Mouse (Mus musculus) midbrain, embryonic 15.5 days (tissue): Measurements from ENCODE around the gene AI413582. TPM values are rescaled to one million over a fixed set of nuclear protein-coding genes. Genes with fewer than 3 reads are reported as not detected.

Experiments
- ATAC-seq: fragments of 200-750 bp; cut with Nextera tagmentation; replicated peaks from 2 replicates; pipeline ENCODE4 v1.8.0; 2017; ENCODE audit warnings: moderate TSS enrichment
- H3K27ac ChIP-seq: fragments of 300-500 bp; sonication (generic); 2 replicates; pipeline ENCODE4 v1.5.1; 2015; ENCODE audit warnings: mild to moderate bottlenecking, inconsistent platforms
- H3K27me3 ChIP-seq: fragments of 300-500 bp; sonication (generic); replicated peaks from 2 replicates; pipeline ENCODE4 v1.6.1; 2015; ENCODE audit warnings: inconsistent platforms
- H3K36me3 ChIP-seq: fragments of 300-500 bp; sonication (generic); replicated peaks from 2 replicates; pipeline ENCODE4 v1.6.1; 2015; ENCODE audit warnings: inconsistent platforms
- H3K4me1 ChIP-seq: fragments of 300-500 bp; sonication (generic); 2 replicates; pipeline ENCODE4 v1.6.1; 2015; ENCODE audit warnings: inconsistent platforms
- H3K4me2 ChIP-seq: fragments of 300-500 bp; sonication (generic); 2 replicates; pipeline ENCODE4 v1.6.1; 2015; ENCODE audit warnings: inconsistent platforms, mild to moderate bottlenecking, moderate library complexity
- H3K4me3 ChIP-seq: fragments of 300-500 bp; sonication (generic); 2 replicates; pipeline ENCODE4 v1.5.1; 2015; ENCODE audit warnings: mild to moderate bottlenecking, inconsistent platforms
- H3K9ac ChIP-seq: fragments of 300-500 bp; sonication (generic); 2 replicates; pipeline ENCODE4 v1.6.1; 2015; ENCODE audit warnings: mild to moderate bottlenecking, inconsistent platforms
- H3K9me3 ChIP-seq: fragments of 300-500 bp; sonication (generic); 2 replicates; pipeline ENCODE4 v1.6.1; 2016; ENCODE audit warnings: inconsistent platforms
- WGBS: fragments of 180-500 bp; shearing (Covaris S2); methylation state at CpG from one replicate; pipeline ENCODE4 v1.1.7; 2015; ENCODE audit warnings: mixed read lengths; 5-methylcytosine and 5-hydroxymethylcytosine counted together
- polyA plus RNA-seq: library from polyadenylated mRNA; unstranded; fragments of >200 nt; fragmentation: Nextera tagmentation; extraction: Ambion mirVana; gene quantifications from 2 replicates; pipeline ENCODE4 v1.2.1, GENCODE M21; 2015

The AI413582 gene
- polyA plus RNA-seq, 1 experiment from 2014 or later: 57.0 TPM

- Histone ChIP-seq H3K4me2 (no peak overlapping the region), H3K27me3 (peaks cover 13% of the 10 kb centered on the region; the same call in 1 of the 2 replicates), H3K4me1 (peaks cover 24% of the 10 kb centered on the region), H3K9ac (no peak overlapping the region), H3K36me3 (no peaks in the 10 kb centered on the region), H3K9me3 (no peaks in the 10 kb centered on the region), H3K27ac (no peak overlapping the region), H3K4me3 (no peak overlapping the region)
- 44% methylated on average over 7 of the region's 7 CpGs for WGBS
- no peak for ATAC-seq
Observed at GRCm38 (mm10) chr17:27523121-27523520, 42.4 kb downstream of the AI413582 start.

DNA sequence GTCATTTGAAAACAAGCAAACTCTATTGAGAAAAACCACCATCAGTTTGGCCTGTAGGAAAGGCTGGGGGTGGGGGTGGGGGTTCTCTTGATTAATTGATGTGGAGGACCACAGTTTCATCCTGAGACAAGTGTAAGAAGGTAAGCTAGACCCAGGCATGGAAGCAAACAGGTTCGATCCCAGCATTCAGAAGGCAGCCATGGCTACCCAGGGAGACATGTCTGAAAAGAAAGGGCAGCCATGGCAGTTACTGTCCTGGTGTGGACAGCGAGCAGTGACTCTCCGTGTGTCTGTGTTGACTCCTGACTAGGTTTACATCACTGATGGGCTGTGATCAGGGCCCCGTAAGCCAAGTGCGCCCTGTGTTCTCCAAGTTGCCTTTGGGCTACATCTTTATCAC is 44.3 kb downstream of the AI413582 start, which contains the start of gene Grm4:
Gene Grm4 (minus strand): TSS at position 101 of the 400 bp plus-strand sequence.
- ATAC-seq: no peak
- H3K9me3 ChIP-seq: no peaks in the 10 kb centered on the region
- no peaks in the 10 kb centered on the region for H3K36me3 ChIP-seq
- no peak within 1 kb of the TSS for H3K27ac ChIP-seq
- H3K4me3 ChIP-seq: peak within 1 kb of the TSS; percentile 16; the same call in 1 of the 2 replicates
- no peak within 1 kb of the TSS; the same call in 1 of the 2 replicates for H3K9ac ChIP-seq
- H3K27me3 ChIP-seq: peaks cover 13% of the 10 kb centered on the region; the same call in 1 of the 2 replicates
- H3K4me1 ChIP-seq: peaks cover 31% of the 10 kb centered on the region
- peak within 1 kb of the TSS; percentile 50 for H3K4me2 ChIP-seq
- WGBS: 79% methylated on average over 5 of the region's 5 CpGs

- H3K4me2 ChIP-seq: peak overlapping the region; percentile 50
- no peaks in the 10 kb centered on the region for H3K36me3 ChIP-seq
- ATAC-seq: peak; percentile 43
- peaks cover 31% of the 10 kb centered on the region for H3K4me1 ChIP-seq
- no peaks in the 10 kb centered on the region for H3K9me3 ChIP-seq
- H3K27ac ChIP-seq: no peak overlapping the region
- WGBS: under 1% methylated on average over 27 of the region's 27 CpGs
- peaks cover 14% of the 10 kb centered on the region; the same call in 1 of the 2 replicates for H3K27me3 ChIP-seq
- H3K4me3 ChIP-seq: peak overlapping the region; percentile 16; the same call in 1 of the 2 replicates
- no peak overlapping the region; the same call in 1 of the 2 replicates for H3K9ac ChIP-seq
Observed at GRCm38 (mm10) chr17:27520557-27520956, 45.0 kb downstream of the AI413582 start.

- H3K27ac ChIP-seq: peak overlapping the region; percentile 72
- H3K4me2 ChIP-seq: peak overlapping the region; percentile 4; the same call in 1 of the 2 replicates
- no peak; the same call in 1 of the 2 replicates for ATAC-seq
- H3K36me3 ChIP-seq: no peaks in the 10 kb centered on the region
- H3K4me1 ChIP-seq: peaks cover 35% of the 10 kb centered on the region
- no peak overlapping the region for H3K4me3 ChIP-seq
- H3K9me3 ChIP-seq: no peaks in the 10 kb centered on the region
- no peak overlapping the region; the same call in 1 of the 2 replicates for H3K9ac ChIP-seq
- WGBS: 17% methylated on average over 15 of the region's 15 CpGs
- peaks cover 28% of the 10 kb centered on the region for H3K27me3 ChIP-seq
Observed at GRCm38 (mm10) chr17:27518700-27519595, 46.6 kb downstream of the AI413582 start.

GRCm38 (mm10) chr17:27518296-27518695 is 47.3 kb downstream of the AI413582 start:
- peak overlapping the region; percentile 72 for H3K27ac ChIP-seq
- no peak overlapping the region for H3K9ac ChIP-seq
- no peaks in the 10 kb centered on the region for H3K9me3 ChIP-seq
- no peaks in the 10 kb centered on the region for H3K36me3 ChIP-seq
- WGBS: 9% methylated on average over 9 of the region's 9 CpGs
- no peak overlapping the region for H3K4me3 ChIP-seq
- peaks cover 30% of the 10 kb centered on the region for H3K27me3 ChIP-seq
- no peak; the same call in none of the 2 replicates for ATAC-seq
- peak overlapping the region; percentile 4; the same call in 1 of the 2 replicates for H3K4me2 ChIP-seq
- H3K4me1 ChIP-seq: peaks cover 40% of the 10 kb centered on the region

DNA sequence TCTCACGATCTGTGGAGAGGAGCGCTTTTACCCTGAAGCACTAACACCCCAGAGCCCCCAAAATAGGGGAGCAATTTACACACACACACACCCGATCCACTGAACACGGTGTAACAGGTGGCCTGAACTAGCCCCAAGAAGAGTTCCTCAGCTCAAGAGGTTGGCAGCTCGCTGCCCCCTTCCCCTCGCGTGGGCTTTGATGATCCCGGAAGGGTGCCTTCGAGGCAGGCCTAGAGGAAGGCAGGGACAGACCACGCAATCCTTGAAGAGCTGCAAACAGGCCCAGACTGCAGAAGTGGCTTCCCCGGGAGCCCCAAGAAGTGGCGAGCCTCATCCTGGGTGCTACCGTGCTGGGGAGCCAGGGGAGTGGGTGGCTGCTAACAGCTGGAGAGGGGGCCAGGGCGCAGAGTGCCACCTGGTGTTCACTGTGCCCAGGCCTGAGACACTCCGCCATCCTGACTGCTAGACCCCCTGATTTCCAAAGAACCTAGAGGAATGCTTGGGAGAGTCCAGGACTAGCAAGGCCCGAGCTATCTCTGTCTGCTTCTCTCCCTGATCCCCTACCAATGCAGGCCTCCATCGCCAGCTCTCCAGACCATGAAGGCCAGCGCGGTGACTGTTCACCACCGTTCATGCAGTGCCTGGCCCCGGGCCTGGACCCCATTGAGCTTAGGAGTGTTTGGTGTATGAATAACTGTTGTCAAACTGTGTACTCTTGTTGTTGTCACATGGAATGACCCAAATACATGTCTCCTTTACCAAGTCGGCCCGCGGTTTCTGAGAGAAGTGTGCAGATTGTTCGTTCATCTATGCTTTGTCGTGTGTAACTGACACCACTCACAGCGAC is 51.4 kb downstream of the AI413582 start:
- H3K4me3 ChIP-seq: peak overlapping the region; percentile 58
- H3K27ac ChIP-seq: no peak overlapping the region
- H3K9ac ChIP-seq: peak overlapping the region; percentile 72; the same call in 1 of the 2 replicates
- 0 out of 2 replicates have a peak, but pooled peaks have one; percentile 28 for ATAC-seq
- H3K9me3 ChIP-seq: no peaks in the 10 kb centered on the region
- 29% methylated on average over 27 of the region's 27 CpGs for WGBS
- no peaks in the 10 kb centered on the region for H3K36me3 ChIP-seq
- H3K27me3 ChIP-seq: peaks cover 21% of the 10 kb centered on the region
- H3K4me2 ChIP-seq: peak overlapping the region; percentile 80
- peaks cover 53% of the 10 kb centered on the region for H3K4me1 ChIP-seq

Other genes with a start within 250 kb of the AI413582 start
- 10.7 and 10.9 TPM in 2 replicates for gene Grm4, start 44.4 kb downstream of the AI413582 start, polyA plus RNA-seq
- 138 and 141 TPM in 2 replicates for gene Hmga1, start 9.3 kb downstream of the AI413582 start, polyA plus RNA-seq
- 251 and 274 TPM in 2 replicates for gene Nudt3, start 57.7 kb upstream of the AI413582 start, polyA plus RNA-seq
- not detected in 2 replicates for gene RPS10-NUDT3, start 69.5 kb upstream of the AI413582 start, polyA plus RNA-seq
- gene Rps10, start 70.9 kb upstream of the AI413582 start, polyA plus RNA-seq: 417 and 421 TPM in 2 replicates
- gene Pacsin1, start 89.8 kb upstream of the AI413582 start, polyA plus RNA-seq: 55.5 and 55.7 TPM in 2 replicates
- 1.6 and 1.8 TPM in 2 replicates for gene Spdef, start 163.2 kb upstream of the AI413582 start, polyA plus RNA-seq